Mouse (Mus musculus): ENCODE measurements at regions not wholly inside any gene's neighbourhood (a gene's known extent, or its start where the extent isn't known, plus 50 kb on each side); places are given as distances from the start of the nearest gene placed in this dataset.

DNA sequence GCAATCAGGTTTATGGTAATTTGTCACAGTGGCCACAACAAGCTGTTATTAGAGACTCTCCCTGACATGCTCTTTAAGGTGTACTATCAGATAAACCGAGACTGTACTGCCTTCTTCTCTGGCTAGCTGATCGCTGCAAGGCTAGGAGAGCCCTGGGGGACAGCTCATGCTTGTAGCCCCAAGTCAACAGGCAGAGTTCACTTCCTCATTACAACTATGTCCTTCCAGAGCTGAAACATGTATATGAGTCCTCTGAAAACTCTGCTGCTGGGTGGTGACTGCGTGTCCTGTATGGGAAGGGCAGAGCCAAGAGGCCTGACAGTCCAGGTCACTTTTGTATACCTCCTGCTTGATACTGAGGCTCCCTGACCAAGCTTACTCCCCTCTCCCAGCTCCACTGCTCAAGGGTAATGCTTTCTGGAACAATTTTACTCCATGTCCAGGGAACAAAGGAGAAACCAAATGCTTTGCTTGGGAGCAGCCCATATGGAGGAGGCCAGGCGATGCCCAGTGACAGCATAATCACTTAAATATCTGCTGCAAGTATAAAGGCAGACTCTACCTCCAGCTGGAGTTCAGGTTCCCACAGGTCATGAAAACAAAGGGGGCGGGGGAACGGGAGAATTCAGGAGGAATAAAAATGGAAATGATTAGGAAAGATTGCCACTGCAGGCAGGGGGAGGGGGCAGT, 284.3 kb downstream of the Bcl11a start:
- no peak overlapping the region for H3K27ac ChIP-seq (ENCODE audit: low read length)
- WGBS: 53% methylated on average over 6 of the region's 6 CpGs

DNA sequence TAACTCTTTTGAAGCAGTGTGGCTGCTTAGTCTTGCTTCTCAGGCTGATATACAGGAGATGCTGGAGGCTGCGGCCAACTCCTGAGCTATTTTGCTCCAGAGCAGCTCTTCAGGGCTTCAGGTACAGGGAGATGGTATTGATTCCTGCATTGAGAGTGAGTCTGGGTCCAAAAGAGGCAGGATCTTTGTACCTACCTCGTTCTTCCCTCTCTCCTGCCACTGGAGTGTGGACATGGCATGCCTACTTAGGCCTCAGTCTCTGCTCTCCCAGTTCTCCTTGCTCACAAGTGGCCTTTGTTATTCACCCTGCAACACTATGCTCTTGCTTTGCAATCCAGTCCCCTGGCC, 284.8 kb downstream of the Bcl11a start:
- WGBS: 40% methylated on average over 2 of the region's 2 CpGs
- ATAC-seq: no peak
- H3K27ac ChIP-seq (ENCODE audit: low read length): no peak overlapping the region

More for the DNA sequence above, 284.3 kb downstream of the Bcl11a start:
- no peaks in the 10 kb centered on the region for H3K9me3 ChIP-seq (ENCODE audit: control insufficient read depth, low read length)
- peak overlapping the region; percentile 28; the same call in 1 of the 2 replicates for H3K9ac ChIP-seq (replicated peaks; ENCODE audit: low read depth, low read length)
- peak; percentile 29 for ATAC-seq
- no peaks in the 10 kb centered on the region for H3K27me3 ChIP-seq (replicated peaks; ENCODE audit: control insufficient read depth, insufficient read depth, low read length)
- H3K4me3 ChIP-seq (replicated peaks; ENCODE audit: low read length): no peak overlapping the region
- H3K4me1 ChIP-seq (replicated peaks; ENCODE audit: control insufficient read depth, insufficient read depth, low read length): peaks cover 19% of the 10 kb centered on the region
- no peak overlapping the region for H3K4me2 ChIP-seq (ENCODE audit: low read length)
- H3K36me3 ChIP-seq (ENCODE audit: control insufficient read depth, insufficient read depth): no peaks in the 10 kb centered on the region

DNA sequence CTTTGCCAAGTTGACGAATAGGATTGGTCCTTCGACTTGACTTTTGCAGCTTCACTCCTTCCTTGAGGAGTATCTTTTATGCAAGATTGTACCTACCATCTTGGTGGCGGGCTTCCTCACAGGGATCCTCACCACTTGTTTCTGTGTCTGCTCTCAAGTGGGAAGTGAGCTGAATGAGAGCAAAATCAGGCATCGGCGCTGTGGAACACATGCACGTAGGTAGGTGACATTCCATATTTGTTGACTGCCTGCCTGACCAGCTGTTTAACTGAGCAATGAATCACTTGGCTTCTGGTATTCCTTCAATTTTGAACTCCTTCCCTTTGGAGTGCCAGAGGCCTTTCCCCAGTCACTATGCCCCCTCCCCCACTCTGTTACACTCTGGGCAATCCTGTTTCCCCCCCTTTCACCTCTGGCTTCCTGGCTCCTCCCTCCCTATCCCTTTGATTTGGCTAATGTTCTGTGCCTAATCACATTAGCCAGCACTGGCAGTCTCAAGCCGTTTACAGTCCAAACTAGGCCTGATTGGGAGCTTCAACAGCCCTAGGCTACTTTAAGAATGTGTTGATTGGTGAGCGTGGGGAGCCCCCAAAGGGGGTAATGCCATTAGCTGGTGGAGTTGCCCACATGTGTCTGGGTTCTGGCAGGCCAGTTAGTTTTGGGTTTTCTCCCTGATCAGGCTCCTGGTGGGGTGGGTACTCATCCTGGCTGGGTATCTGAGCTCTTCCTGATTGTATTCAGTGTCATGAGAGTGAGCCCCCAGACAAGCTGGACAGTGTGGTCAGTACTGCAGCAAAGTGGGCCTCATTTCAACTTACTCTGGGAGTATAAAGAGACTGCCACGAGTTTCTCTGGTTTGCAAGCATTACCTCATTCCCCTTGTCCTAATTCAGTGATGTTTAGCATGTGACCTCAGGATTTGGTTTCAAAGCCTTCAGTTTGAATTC, 285.8 kb downstream of the Bcl11a start:
- 52% methylated on average over 9 of the region's 9 CpGs for whole genome bisulfite sequencing
- no peaks in the 10 kb centered on the region for H3K9me3 ChIP-seq (ENCODE audit: control insufficient read depth, low read length)
- no peak overlapping the region; the same call in 1 of the 2 replicates for H3K27ac ChIP-seq (ENCODE audit: low read length)
- H3K36me3 ChIP-seq (ENCODE audit: control insufficient read depth, insufficient read depth): no peaks in the 10 kb centered on the region
- no peak overlapping the region for H3K4me2 ChIP-seq (ENCODE audit: low read length)
- H3K9ac ChIP-seq (replicated peaks; ENCODE audit: low read depth, low read length): no peak overlapping the region
- H3K4me3 ChIP-seq (replicated peaks; ENCODE audit: low read length): no peak overlapping the region
- no peaks in the 10 kb centered on the region for H3K27me3 ChIP-seq (replicated peaks; ENCODE audit: control insufficient read depth, insufficient read depth, low read length)
- peaks cover 19% of the 10 kb centered on the region for H3K4me1 ChIP-seq (replicated peaks; ENCODE audit: control insufficient read depth, insufficient read depth, low read length)
- peak; percentile 85 for ATAC-seq

More for the DNA sequence above, 284.8 kb downstream of the Bcl11a start:
- no peaks in the 10 kb centered on the region for H3K9me3 ChIP-seq (ENCODE audit: control insufficient read depth, low read length)
- no peak overlapping the region for H3K4me3 ChIP-seq (replicated peaks; ENCODE audit: low read length)
- H3K27me3 ChIP-seq (replicated peaks; ENCODE audit: control insufficient read depth, insufficient read depth, low read length): no peaks in the 10 kb centered on the region
- peaks cover 19% of the 10 kb centered on the region for H3K4me1 ChIP-seq (replicated peaks; ENCODE audit: control insufficient read depth, insufficient read depth, low read length)
- H3K9ac ChIP-seq (replicated peaks; ENCODE audit: low read depth, low read length): peak overlapping the region; percentile 28; the same call in 1 of the 2 replicates
- no peak overlapping the region for H3K4me2 ChIP-seq (ENCODE audit: low read length)
- H3K36me3 ChIP-seq (ENCODE audit: control insufficient read depth, insufficient read depth): no peaks in the 10 kb centered on the region

DNA sequence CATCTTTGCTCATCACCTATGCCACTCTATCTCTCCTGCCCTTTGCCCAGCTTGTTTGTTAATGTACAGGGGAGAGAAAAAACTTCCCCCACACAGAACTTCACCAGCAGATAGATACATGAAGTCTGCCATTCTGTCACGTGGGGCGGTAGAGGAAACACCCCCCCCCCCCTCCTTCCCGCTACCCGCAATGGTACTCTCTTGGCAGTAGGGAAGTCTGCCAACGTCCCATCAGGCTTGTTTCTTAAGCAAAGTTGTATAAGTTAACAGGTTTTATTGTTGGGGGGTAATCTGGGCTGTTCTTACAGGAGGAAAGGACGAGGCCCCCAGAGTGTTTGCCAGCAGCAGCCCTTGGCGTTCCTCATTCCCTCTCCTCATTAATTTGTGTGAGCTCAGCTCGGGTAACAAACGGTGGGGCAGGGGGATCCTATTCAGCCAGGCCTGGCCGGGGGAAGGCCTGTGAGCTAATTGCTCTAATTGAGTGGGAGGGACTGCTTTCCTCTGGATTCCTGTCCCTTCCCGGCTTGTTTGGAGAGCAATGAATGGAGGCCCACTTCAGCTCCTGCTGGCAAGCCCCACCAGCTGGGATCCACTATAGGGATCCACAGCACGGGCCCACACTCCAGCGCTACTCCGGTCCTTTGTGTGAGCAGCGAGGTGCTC, 292.5 kb downstream of the Bcl11a start:
- no peaks in the 10 kb centered on the region for H3K27me3 ChIP-seq (replicated peaks; ENCODE audit: control insufficient read depth, insufficient read depth, low read length)
- ATAC-seq: peak; percentile 90
- WGBS: 2% methylated on average over 15 of the region's 15 CpGs
- no peaks in the 10 kb centered on the region for H3K36me3 ChIP-seq (ENCODE audit: control insufficient read depth, insufficient read depth)
- H3K9me3 ChIP-seq (ENCODE audit: control insufficient read depth, low read length): no peaks in the 10 kb centered on the region
- no peak overlapping the region for H3K4me3 ChIP-seq (replicated peaks; ENCODE audit: low read length)
- H3K9ac ChIP-seq (replicated peaks; ENCODE audit: low read depth, low read length): 0 out of 2 replicates have a peak overlapping the region, but pooled peaks have one; percentile 3
- peak overlapping the region; percentile 87 for H3K27ac ChIP-seq (ENCODE audit: low read length)
- peak overlapping the region; percentile 8; the same call in 1 of the 2 replicates for H3K4me2 ChIP-seq (ENCODE audit: low read length)
- peaks cover 34% of the 10 kb centered on the region for H3K4me1 ChIP-seq (replicated peaks; ENCODE audit: control insufficient read depth, insufficient read depth, low read length)

DNA sequence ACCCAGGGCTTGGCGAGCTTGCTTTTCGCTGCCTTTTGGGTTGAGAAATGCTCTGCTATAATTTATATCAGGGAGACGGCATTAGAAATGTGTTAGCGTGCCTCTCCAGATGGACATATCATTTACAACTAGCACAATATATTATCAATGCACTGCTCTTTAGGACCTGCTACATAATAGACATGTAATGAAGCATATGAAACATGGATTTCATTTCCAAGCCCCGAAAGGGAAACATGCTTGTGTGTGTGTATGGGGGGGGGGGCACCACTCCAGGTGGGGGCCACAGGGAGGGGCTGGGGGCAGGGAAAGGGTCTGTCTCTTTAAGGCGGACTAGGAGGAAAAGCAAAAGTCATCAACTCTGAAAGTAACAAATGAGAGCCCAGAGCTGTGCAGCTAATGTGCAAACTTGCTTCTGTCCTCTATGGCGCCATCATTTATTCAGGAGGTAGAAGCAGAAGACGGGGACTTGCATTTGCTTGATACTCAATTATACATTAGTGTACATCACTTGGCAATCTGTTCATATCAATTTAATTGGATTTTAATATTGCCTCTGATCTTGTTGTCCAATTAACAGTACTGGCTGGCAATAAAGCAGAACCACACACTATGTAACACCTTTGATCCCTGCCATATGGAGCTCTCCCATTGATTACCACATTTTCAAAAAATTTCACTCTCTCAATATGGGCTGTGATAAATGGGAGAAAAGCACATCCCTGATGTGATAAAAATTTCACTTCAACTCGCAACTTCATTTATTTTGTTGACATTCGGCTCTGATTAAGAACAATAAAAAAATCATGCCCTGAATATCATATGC, 293.2 kb downstream of the Bcl11a start:
- WGBS: 10% methylated on average over 10 of the region's 10 CpGs
- peak overlapping the region; percentile 87 for H3K27ac ChIP-seq (ENCODE audit: low read length)
- no peaks in the 10 kb centered on the region for H3K9me3 ChIP-seq (ENCODE audit: control insufficient read depth, low read length)
- H3K9ac ChIP-seq (replicated peaks; ENCODE audit: low read depth, low read length): 0 out of 2 replicates have a peak overlapping the region, but pooled peaks have one; percentile 3
- peak overlapping the region; percentile 37; the same call in 1 of the 2 replicates for H3K4me2 ChIP-seq (ENCODE audit: low read length)
- no peaks in the 10 kb centered on the region for H3K27me3 ChIP-seq (replicated peaks; ENCODE audit: control insufficient read depth, insufficient read depth, low read length)
- no peak overlapping the region for H3K4me3 ChIP-seq (replicated peaks; ENCODE audit: low read length)
- no peaks in the 10 kb centered on the region for H3K36me3 ChIP-seq (ENCODE audit: control insufficient read depth, insufficient read depth)
- peaks cover 34% of the 10 kb centered on the region for H3K4me1 ChIP-seq (replicated peaks; ENCODE audit: control insufficient read depth, insufficient read depth, low read length)
- ATAC-seq: peak; percentile 63

DNA sequence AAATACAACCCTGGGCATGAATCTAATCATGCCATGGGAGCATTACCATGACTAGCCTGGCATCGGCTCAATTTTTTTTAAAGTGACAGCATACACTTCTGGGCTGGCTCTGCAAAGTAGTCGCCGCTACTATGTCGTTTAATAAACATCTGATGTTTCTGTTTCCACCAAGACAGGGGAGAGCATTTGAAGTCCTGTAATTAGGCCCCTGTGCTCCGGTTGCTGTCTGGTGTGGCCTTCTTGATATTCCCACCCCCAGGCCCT, 293.8 kb downstream of the Bcl11a start:
- Histone ChIP-seq H3K36me3 (ENCODE audit: control insufficient read depth, insufficient read depth) (no peaks in the 10 kb centered on the region), H3K4me3 (replicated peaks; ENCODE audit: low read length) (no peak overlapping the region), H3K9me3 (ENCODE audit: control insufficient read depth, low read length) (no peaks in the 10 kb centered on the region), H3K27ac (ENCODE audit: low read length) (peak overlapping the region; percentile 87), H3K9ac (replicated peaks; ENCODE audit: low read depth, low read length) (no peak overlapping the region; the same call in 1 of the 2 replicates), H3K4me2 (ENCODE audit: low read length) (peak overlapping the region; percentile 37), H3K27me3 (replicated peaks; ENCODE audit: control insufficient read depth, insufficient read depth, low read length) (no peaks in the 10 kb centered on the region), H3K4me1 (replicated peaks; ENCODE audit: control insufficient read depth, insufficient read depth, low read length) (peaks cover 34% of the 10 kb centered on the region)
- ATAC-seq: peak; percentile 68
- WGBS: 10% methylated on average over 5 of the region's 5 CpGs

DNA sequence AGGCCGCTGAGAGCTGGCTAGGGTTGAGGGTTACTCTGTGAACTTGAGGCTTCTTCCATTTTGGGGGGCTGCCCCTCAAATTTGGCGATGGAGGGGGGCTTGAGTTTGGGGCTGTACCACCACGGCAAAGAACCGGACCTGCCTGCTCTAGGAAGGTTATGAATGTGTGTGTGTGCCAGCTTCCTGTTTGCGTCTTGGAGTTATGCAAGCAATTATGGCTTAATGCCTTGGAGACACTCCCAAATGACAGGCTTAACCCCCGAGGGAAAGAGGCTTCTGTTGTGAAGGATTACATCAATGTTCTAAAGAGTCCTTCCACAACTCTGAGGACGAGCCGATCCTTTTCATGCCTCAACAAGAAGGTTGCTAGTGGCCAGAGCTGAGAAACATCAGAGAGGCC, 294.1 kb downstream of the Bcl11a start:
- H3K36me3 ChIP-seq (ENCODE audit: control insufficient read depth, insufficient read depth): no peaks in the 10 kb centered on the region
- WGBS: 15% methylated on average over 8 of the region's 8 CpGs
- H3K27ac ChIP-seq (ENCODE audit: low read length): peak overlapping the region; percentile 87
- no peak overlapping the region; the same call in 1 of the 2 replicates for H3K9ac ChIP-seq (replicated peaks; ENCODE audit: low read depth, low read length)
- no peak overlapping the region for H3K4me3 ChIP-seq (replicated peaks; ENCODE audit: low read length)
- H3K27me3 ChIP-seq (replicated peaks; ENCODE audit: control insufficient read depth, insufficient read depth, low read length): no peaks in the 10 kb centered on the region
- ATAC-seq: no peak
- peaks cover 34% of the 10 kb centered on the region for H3K4me1 ChIP-seq (replicated peaks; ENCODE audit: control insufficient read depth, insufficient read depth, low read length)
- peak overlapping the region; percentile 37 for H3K4me2 ChIP-seq (ENCODE audit: low read length)
- no peaks in the 10 kb centered on the region for H3K9me3 ChIP-seq (ENCODE audit: control insufficient read depth, low read length)

DNA sequence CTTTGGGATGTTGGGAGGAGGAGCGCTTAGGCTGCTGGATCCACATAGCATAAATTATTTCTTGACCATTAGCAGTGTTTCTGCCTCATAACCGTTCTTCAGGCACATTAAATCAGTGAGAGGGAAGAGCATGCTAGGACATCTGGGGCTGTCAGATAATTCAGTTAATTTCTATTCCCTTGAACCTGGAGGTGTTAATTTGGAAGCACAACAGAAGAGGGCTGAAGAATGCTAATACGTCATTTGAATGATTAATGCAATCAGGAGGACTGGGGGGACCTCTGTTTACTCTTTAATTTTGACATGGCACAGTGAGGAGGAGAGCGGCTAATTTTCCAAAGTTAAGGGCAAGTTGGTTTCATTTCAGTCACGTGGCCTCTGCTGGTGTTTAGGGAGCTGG, 294.8 kb downstream of the Bcl11a start:
- H3K27ac ChIP-seq (ENCODE audit: low read length): peak overlapping the region; percentile 87

More for the DNA sequence above, 294.8 kb downstream of the Bcl11a start:
- H3K9ac ChIP-seq (replicated peaks; ENCODE audit: low read depth, low read length): no peak overlapping the region
- no peak for ATAC-seq
- H3K36me3 ChIP-seq (ENCODE audit: control insufficient read depth, insufficient read depth): no peaks in the 10 kb centered on the region
- 19% methylated on average over 5 of the region's 5 CpGs for WGBS
- H3K27me3 ChIP-seq (replicated peaks; ENCODE audit: control insufficient read depth, insufficient read depth, low read length): no peaks in the 10 kb centered on the region
- H3K4me2 ChIP-seq (ENCODE audit: low read length): no peak overlapping the region
- H3K9me3 ChIP-seq (ENCODE audit: control insufficient read depth, low read length): no peaks in the 10 kb centered on the region
- no peak overlapping the region for H3K4me3 ChIP-seq (replicated peaks; ENCODE audit: low read length)
- peaks cover 34% of the 10 kb centered on the region for H3K4me1 ChIP-seq (replicated peaks; ENCODE audit: control insufficient read depth, insufficient read depth, low read length)
